Mouse (Mus musculus) bone marrow, adult 2 months (tissue): Measurements from ENCODE around the gene Rac1.

ENCODE experiments used
- CTCF ChIP-seq: fragments of 200-500 bp; IDR thresholded peaks from 2 replicates; pipeline ENCODE4 v1.5.1; 2011; ENCODE audit warnings: low read length, control low read depth; ENCODE audit not compliant: control insufficient read depth, insufficient read depth
- POLR2A ChIP-seq: fragments of 200-500 bp; IDR thresholded peaks from 2 replicates; pipeline ENCODE4 v1.6.1; 2011; ENCODE audit warnings: low read depth, mild to moderate bottlenecking, control low read depth, low read length, borderline replicate concordance; ENCODE audit not compliant: control insufficient read depth

DNA sequence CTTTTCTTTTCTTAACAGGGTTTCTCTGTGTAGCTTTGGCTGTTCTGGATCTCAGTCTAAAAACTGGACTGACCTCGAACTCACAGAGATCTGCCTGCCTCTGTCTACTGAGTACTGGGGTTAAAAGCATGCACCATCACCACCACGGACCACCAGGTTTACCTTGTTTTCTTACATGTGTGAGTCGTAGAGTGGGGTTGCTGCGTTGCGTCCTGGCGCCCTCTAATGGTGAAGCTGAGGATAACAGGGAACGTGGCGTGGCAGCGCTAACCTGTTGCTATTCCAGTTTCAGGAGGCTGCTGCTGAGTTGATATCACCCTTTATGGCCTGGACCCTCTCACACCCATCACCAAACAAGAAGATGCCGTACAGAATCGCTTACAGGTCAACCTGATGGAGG, 19.5 kb upstream of the Rac1 start:
- TF ChIP-seq CTCF (peak; percentile 100), POLR2A (no peak)
